Mouse (Mus musculus) heart, postnatal 25 days (tissue): ENCODE data around the gene Serpina3f. TPM values are rescaled to one million over a fixed set of nuclear protein-coding genes. Genes with fewer than 3 reads are reported as not detected.
"Not testable (repeated sequence)": the region's sequence is repeated elsewhere in the genome, so short reads cannot be mapped to it uniquely, and the experiment has no call there.

Experiments used
- DNase-seq: peaks from one replicate; pipeline ENCODE4 v3.0.0; 2022; ENCODE audit warnings: low spot score
- intact Hi-C: fragments of 180-260 bp; cut with DNase I; formaldehyde crosslinking; loops from one replicate; pipeline ENCODE4 v1.15.1; 2025
- total RNA-seq, 2 experiments: library from RNA; stranded (reverse); gene quantifications; 2 replicates each; pipeline ENCODE4 v1.2.3; 2021

Gene Serpina3f
- total RNA-seq, result under 1 TPM in 1 of 2 experiments, not detected in 1; 0.14 TPM

DNA sequence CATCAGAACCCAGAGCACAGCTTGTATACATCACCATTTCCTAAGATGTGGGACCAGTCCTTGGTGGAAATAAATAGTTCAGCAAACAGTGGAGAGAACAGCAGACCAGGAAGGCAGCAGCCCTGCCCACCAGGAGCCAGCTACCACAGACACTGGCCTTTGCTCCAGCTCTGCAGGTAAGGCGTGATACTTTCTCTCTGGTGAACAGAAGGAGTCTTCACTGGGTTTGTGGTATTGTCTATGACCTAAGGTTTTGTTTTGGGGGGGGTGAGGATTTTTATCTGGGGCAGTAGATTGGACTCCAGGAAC is at the start of gene Serpina3f:
Serpina3f (plus strand) TSS at position 100 of the 309 bp plus-strand sequence.
- DNase-seq, result no peak
- intact Hi-C loops, result no loop called here

DNA sequence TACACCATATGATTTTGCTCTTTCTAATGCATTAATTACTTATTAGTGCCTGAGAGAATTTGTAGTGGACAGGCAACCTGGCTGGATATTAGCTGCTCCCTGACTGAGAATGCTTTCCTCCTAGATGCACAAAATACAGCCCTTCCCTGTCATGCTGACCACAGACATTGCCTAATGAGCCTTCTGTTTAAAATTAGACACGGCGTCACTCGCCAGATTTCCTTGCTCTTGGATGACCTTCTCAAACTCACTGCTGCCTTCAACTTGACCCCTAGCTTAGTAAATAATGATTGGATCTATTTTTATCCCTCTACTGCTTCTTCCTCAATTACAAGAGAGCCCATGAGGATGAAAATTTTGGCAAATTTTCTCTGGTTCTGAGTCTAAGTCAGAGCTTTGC is 39.6 kb upstream of the Serpina3f start:
- intact Hi-C loops, result no loop called here

DNA sequence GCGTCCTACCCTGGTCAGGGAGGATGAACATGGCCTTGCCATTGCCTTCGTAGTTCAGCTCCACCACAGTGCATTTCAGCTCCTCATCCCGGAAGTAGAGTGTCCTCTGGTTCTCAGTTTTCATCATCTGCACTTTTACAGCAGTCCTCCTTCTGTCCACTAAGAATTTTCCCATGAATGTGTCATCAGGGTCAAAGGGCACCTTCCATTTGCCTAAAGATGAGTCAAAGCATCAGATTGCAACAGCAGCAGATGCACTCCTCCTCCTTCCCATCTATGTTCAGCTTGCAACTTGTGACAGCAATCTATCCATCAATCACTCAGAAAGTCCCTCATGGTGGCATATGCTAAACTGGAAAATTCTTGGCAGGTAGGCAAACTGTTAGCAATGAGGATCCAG is 38.7 kb upstream of the Serpina3f start:
- no peak for DNase-seq

More for the DNA sequence above, 39.6 kb upstream of the Serpina3f start:
- no peak for DNase-seq

DNA sequence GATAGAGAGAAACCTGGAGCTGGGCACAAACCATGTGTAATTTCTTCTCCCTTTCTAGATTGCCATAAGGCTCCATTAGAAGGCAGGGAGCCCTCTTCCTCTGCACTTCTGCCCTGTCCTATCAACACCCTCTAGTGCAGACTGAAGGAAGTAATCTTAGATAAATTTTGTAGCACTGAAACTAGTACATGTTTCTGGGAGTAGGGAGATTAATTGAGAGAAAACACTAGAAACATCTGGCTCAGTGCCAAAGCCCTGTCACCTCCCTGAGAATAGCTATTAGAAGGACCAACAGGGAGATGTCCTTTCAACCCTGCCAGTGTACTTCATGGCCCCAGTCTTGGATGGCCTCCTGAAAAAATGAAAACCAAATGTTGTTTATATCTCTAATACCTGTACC is 35.8 kb upstream of the Serpina3f start:
- no peak for DNase-seq
- intact Hi-C loops, result no loop called here

More for the DNA sequence above, 38.7 kb upstream of the Serpina3f start:
- intact Hi-C loops, result no loop called here

DNA sequence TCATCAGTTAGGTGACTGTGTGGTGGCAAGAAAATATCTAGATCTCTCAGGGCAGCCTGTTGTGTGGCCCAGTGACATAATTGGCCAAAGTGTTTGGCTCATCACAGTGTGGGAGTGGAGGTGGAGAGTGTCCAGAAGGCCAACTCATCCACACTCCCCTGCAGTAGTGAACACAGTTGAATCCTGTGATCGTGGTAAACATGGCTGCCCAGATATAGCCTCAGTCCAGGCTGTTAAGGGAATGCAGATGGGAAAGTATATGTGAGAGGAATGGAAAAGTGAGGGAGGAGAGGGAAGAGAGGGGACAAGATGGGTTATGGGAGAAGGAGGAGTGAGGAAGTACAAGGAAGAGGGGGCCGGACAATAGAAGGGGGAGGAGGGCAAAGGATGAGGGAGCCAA is 35.4 kb upstream of the Serpina3f start:
- DNase-seq, result no peak
- intact Hi-C loops, result no loop called here

DNA sequence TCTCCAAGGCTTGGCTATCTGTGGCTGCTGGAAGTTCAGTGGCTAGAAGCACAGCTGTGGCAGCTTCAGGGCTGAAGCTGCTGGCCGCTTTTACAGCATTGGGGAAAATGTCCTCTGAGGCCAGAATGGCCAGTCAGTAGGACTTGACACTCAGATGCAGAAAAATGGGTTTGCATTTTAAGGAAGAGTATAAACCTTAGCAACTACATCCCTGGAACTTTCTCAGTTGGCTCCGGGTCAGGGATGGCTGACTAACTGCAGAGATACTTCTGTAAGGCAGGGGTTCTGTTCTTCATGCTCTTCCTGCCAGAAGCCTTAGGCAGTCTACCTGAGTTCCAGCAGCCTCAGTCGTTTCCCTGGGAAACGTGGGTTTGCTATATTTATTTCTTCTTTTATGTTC is 29.3 kb upstream of the Serpina3f start:
- no peak for DNase-seq
- intact Hi-C loops, result no loop called here

DNA sequence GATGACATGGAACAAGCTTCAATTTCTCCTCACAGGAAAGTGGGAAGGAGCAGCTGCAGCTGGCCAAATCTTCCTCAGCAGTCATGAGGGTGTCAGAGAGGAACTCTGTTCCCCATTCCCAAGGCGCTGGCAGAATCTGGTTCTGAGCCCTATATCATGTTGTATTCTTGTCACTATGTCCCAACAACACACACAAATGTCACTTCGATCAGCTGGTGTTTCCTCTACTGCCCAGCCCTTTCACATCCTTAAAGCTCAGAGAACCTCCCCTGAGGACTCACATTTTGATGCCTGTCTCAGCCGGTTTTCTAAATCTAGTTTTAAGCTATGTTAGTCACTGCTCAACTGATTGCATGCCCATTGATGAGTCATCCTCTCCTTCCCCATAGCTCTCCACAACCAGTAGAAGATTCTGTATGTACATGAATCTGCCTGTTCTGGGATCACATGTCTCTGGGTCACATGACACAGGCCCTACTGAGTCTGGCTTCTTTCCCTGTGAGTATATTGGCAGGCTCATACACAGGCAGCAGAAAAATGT is 28.2 kb upstream of the Serpina3f start:
- no peak for DNase-seq
- intact Hi-C loops, result no loop called here

DNA sequence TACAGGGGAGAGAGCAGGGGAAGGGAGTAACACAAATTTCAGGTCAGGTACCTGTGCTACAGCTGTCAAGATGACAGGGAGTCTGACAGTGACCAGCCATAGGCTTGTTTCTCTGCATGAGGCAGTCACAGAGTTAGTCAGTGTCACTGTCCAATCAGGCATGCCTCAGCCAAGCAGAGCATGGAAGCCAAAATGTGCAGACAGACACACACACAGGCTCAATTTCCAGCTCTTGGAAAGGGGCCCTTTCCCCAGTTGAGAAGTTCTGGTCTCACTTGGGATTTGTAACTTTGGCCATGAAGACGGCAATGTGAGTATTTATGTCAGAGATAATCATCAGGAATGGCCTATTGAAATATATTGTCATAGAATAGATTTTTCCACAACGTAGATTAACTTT is 25.1 kb upstream of the Serpina3f start:
- no peak for DNase-seq
- intact Hi-C loops, result no loop called here

GRCm38 (mm10) chr12:104190852-104191251 is 23.5 kb upstream of the Serpina3f start:
- intact Hi-C loops, result no loop called here
- no peak for DNase-seq

- no peak for DNase-seq
These were observed 5.2 kb upstream of the Serpina3f start for GRCm38 (mm10) chr12:104209149-104209548.

GRCm38 (mm10) chr12:104209802-104210201 is 4.5 kb upstream of the Serpina3f start:
- intact Hi-C loops, result no loop called here
- DNase-seq, result no peak

More at GRCm38 (mm10) chr12:104209149-104209548, 5.2 kb upstream of the Serpina3f start:
- intact Hi-C loops, result no loop called here

DNA sequence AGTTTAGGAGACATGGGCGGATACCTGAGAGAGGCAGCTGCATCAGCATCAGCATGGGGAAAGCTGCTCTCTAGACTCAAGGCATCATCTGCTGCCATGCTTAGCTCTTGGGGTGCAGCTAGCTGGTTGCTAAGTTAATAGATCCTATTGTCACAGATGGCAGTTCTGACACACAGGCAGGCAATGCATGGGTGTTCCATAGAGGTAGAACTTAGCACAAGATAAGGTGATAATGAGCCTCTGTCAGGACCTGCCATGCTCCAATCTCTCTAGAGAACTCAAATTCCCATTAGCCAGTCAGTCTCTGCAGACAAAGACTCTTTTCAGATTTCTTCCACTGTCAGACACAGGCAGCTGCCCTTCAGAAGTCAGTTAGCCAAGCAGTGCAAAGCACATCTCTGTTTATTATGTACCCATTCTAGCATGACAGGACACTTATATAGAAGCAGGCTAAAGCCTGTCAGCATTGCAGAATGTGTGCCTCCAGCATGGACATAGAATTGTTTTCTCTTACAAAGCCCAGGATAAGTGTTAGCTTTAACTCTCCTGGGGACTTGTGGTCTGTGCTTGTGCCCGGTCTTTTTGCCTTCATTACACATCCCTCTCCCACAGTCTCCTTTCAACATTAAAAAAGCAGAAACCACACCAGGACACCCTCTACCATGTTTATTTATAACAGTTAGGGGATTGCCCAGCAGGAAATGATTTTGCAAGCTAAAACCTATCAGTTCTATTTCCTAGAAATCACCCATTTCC is 477 bp upstream of the Serpina3f start:
- no peak for DNase-seq
- intact Hi-C loops, result no loop called here

DNA sequence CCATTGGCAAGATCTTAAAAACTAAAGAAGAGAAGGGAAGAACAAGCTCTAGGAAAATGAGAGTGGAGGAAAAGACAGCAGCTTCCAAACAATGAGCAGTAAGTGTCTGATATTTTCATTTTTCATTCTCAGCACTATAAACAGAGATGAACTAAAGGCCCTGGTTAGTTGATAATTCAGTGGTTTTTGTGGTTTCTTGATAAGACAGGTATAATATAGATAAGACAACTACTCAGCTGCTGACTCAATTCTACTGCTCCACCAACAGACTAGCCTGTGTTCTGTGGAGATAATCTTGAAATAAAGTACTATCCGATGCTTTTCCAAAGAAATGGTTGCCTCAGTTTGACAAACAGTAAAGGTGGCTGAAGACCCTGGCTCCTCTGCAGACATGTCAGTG is 905 bp downstream of the Serpina3f start:
- intact Hi-C loops, result no loop called here
- no peak for DNase-seq

GRCm38 (mm10) chr12:104221616-104222015 is 7.3 kb downstream of the Serpina3f start:
- intact Hi-C loops, result loop anchor here (1.0 to 5.0 kb wide), 2 partner anchors 20 to 51 kb away; no protein-coding TSS in a partner anchor
- DNase-seq, result no peak

DNA sequence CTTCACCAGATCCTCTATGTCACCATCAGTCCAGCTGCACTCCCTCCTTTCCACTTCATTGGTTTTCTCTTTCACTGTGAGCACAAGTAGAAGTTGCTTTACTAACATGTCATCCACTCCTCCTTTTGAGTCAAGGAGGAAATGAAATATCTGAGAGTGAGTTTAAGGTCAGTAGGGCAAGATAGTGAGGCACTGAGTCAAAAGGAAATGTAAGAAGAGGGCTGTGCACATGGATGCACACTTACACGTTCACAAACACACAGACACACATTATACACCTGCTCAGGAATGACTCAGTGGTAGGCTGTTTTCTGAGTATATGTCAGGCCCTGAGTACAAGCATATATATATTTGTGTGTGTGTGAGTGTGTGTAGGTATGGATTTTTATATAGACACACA is 9.3 kb downstream of the Serpina3f start:
- intact Hi-C loops, result loop anchor here (5.0 kb wide), 1 partner anchor 49 kb away; no protein-coding TSS in a partner anchor
- no peak for DNase-seq

DNA sequence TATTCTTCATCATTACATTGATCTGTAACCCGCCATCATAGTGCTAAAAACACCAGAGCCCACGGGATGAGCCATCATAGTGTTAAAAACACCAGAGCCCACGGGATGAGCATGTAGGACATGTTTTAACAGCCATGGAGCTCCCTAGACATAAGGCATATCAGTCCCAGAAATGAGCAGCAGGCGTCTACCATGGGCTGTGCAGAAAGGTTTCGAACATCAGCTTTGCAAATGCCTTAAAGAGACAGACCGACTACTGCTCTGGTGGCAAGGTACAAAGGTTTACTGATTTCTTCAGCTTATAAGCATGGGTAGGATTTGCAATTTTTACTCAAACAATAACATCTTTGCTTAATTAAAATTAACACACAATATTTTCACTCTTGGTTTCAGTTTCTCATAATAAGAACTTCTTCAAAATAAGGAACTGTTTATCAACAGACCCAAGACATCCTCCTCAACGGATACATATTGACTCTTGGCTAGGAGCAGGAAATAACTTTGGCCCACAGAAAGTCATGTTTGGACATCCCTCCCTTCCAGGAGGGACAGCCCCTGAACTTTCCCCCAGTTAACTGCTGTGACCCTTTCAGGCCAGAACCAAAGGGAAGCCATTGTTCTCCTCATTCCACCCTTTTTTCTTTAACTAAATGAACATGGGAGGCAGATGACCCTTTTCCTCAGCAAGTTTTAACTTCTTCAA is 10.4 kb downstream of the Serpina3f start:
- no peak for DNase-seq
- intact Hi-C loops, result loop anchor here (5.0 kb wide), 1 partner anchor 48 kb away; no protein-coding TSS in a partner anchor

- no peak for DNase-seq
- intact Hi-C loops, result no loop called here
These were observed 16.4 kb downstream of the Serpina3f start for GRCm38 (mm10) chr12:104230762-104231161.

GRCm38 (mm10) chr12:104235915-104236314 is 21.6 kb downstream of the Serpina3f start, which contains the start of gene Serpina3g:
Gene Serpina3g, plus strand, starts transcription at chr12:104236245.
- intact Hi-C loops, result no loop called here
- DNase-seq, result no peak

DNA sequence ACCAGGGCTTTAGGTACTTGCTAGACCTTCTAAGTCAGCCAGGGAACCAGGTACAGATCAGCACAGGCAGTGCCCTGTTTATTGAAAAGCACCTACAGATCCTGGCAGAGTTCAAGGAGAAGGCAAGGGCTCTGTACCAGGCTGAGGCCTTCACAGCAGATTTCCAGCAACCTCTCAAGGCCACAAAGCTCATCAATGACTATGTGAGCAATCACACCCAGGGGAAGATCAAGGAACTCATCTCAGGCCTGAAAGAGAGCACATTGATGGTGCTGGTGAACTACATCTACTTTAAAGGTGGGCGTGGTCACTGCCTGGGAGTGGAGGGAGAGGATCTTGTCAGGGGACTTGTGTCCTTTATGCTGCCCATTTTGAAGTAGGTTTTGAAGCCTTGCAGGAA is 23.7 kb downstream of the Serpina3f start:
- intact Hi-C loops, DNase-seq: not testable (repeated sequence)

DNA sequence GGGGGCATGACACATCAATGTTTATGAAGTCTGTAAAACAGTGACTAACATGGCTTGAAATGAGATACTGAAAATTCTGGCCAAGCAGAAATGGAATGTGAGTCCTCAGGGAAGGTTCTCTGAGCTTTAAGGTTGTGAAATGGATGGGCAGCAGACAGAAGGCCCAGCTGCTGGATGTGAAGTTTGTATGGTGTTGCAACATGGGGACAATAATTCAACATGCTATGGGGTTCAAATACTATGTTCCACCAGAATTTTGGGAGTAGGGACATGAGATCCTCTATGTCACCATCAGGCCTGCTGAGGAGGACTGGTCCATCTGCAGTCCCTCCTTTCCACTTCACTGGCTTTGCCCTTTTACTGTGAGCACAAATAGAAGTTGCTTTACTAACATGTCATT is 29.0 kb downstream of the Serpina3f start:
- intact Hi-C loops, result loop anchor here (10.0 kb wide), 1 partner anchor 171 kb away; no protein-coding TSS in a partner anchor
- DNase-seq, result no peak

GRCm38 (mm10) chr12:104245092-104245491 is 30.7 kb downstream of the Serpina3f start:
- intact Hi-C loops, result loop anchor here (10.0 kb wide), 1 partner anchor 170 kb away; no protein-coding TSS in a partner anchor
- DNase-seq, result no peak
